Mouse (Mus musculus) T-helper 1 cell (primary cell): ENCODE results near the gene Adcy1.

Source experiments
- in situ Hi-C: fragments of 300-600 bp; cut with MboI, MseI; formaldehyde crosslinking; loops from one replicate; pipeline ENCODE4 v1.15.1; 2025; ENCODE audit warnings: high pct_unique_total_duplicates

Adcy1 gene

GRCm38 (mm10) chr11:7178724-7179123 is 115.4 kb downstream of the Adcy1 start:
- in situ Hi-C loops, result no loop called here

GRCm38 (mm10) chr11:7179276-7179675 is 116.0 kb downstream of the Adcy1 start:
- in situ Hi-C loops, result no loop called here

- in situ Hi-C loops, result no loop called here
Measured at GRCm38 (mm10) chr11:7182409-7183042, 119.2 kb downstream of the Adcy1 start.

GRCm38 (mm10) chr11:7184420-7184819 is 121.1 kb downstream of the Adcy1 start:
- in situ Hi-C loops, result no loop called here

GRCm38 (mm10) chr11:7187472-7187871 is 124.2 kb downstream of the Adcy1 start:
- in situ Hi-C loops, result no loop called here

GRCm38 (mm10) chr11:7188469-7188868 is 125.2 kb downstream of the Adcy1 start, which contains the start of gene Gm11985:
Gene Gm11985 (minus strand): TSS chr11:7188569.
- in situ Hi-C loops, result no loop called here

GRCm38 (mm10) chr11:7192710-7193109 is 129.4 kb downstream of the Adcy1 start:
- in situ Hi-C loops, result no loop called here

GRCm38 (mm10) chr11:7193134-7193533 is 129.8 kb downstream of the Adcy1 start:
- in situ Hi-C loops, result no loop called here

- in situ Hi-C loops, result no loop called here
Measured at GRCm38 (mm10) chr11:7194432-7195311, 131.4 kb downstream of the Adcy1 start.

- in situ Hi-C loops, result no loop called here
Measured at GRCm38 (mm10) chr11:7195312-7195685, 132.0 kb downstream of the Adcy1 start.

GRCm38 (mm10) chr11:7197491-7197941 is 134.2 kb downstream of the Adcy1 start, which contains the start of gene Igfbp1:
Gene Igfbp1 (plus strand): TSS chr11:7197782.
- in situ Hi-C loops, result no loop called here

- in situ Hi-C loops, result no loop called here
Measured at GRCm38 (mm10) chr11:7198006-7198405, 134.7 kb downstream of the Adcy1 start.

GRCm38 (mm10) chr11:7198481-7199256 is 135.4 kb downstream of the Adcy1 start:
- in situ Hi-C loops, result no loop called here

- in situ Hi-C loops, result no loop called here
Measured at GRCm38 (mm10) chr11:7199736-7200392, 136.6 kb downstream of the Adcy1 start.

GRCm38 (mm10) chr11:7200393-7200783 is 137.1 kb downstream of the Adcy1 start:
- in situ Hi-C loops, result no loop called here

- in situ Hi-C loops, result no loop called here
Measured at GRCm38 (mm10) chr11:7202206-7202605, 138.9 kb downstream of the Adcy1 start.

GRCm38 (mm10) chr11:7203846-7204245 is 140.6 kb downstream of the Adcy1 start:
- in situ Hi-C loops, result no loop called here

- in situ Hi-C loops, result loop anchor here (5.0 kb wide), 1 partner anchor 1197 kb away; no protein-coding TSS in a partner anchor
Measured at GRCm38 (mm10) chr11:7210343-7210742, 147.1 kb downstream of the Adcy1 start.

- in situ Hi-C loops, result loop anchor here (5.0 kb wide), 1 partner anchor 1196 kb away; no protein-coding TSS in a partner anchor
Measured at GRCm38 (mm10) chr11:7211211-7211610, 147.9 kb downstream of the Adcy1 start.

- in situ Hi-C loops, result loop anchor here (5.0 kb wide), 1 partner anchor 1195 kb away; no protein-coding TSS in a partner anchor
Measured at GRCm38 (mm10) chr11:7212126-7212798, 149.0 kb downstream of the Adcy1 start.

- in situ Hi-C loops, result loop anchor here (5.0 kb wide), 1 partner anchor 1194 kb away; no protein-coding TSS in a partner anchor
Measured at GRCm38 (mm10) chr11:7213161-7213500, 149.8 kb downstream of the Adcy1 start.
